Comparison of ENCODE assay signal across 29 mouse cellular contexts in genomic region chr4:40920576-40920975, GRCm38 (mm10). TPM values are rescaled to one million over a fixed set of nuclear protein-coding genes. Genes with fewer than 3 reads are reported as not detected.
DNase-seq lines count a peak whose midpoint lies in the region; ATAC-seq and TF ChIP-seq lines count a peak whose summit lies in the region.
"Had no signal": no experiment of that assay in that cellular context is flagged by ENCODE, and none has a peak within 500 bp of the region (broad histone marks: within the 10 kb centered on the region; RNA-seq: fewer than 3 reads in every experiment).

No protein-coding gene starts in this region.

- H3K27me3 ChIP-seq in heart, embryonic 13.5 days (replicated peaks): no peaks in the 10 kb centered on the region
- H3K27me3 ChIP-seq in lung, postnatal 0 days (replicated peaks; ENCODE audit: insufficient read depth, low read length): no peaks in the 10 kb centered on the region
- H3K27me3 ChIP-seq: embryonic facial prominence, embryonic 13.5 days; forebrain, embryonic 13.5 days; limb, embryonic 13.5 days; liver, embryonic 12.5 days; midbrain, embryonic 12.5 days had no signal

- WGBS in heart, embryonic 13.5 days: 67% methylated on average over 2 of the region's 2 CpGs
- WGBS in lung, postnatal 0 days: 73% methylated on average over 2 of the region's 2 CpGs

- DNase-seq in frontal cortex, postnatal 25 days (ENCODE audit: low spot score in 2 of 2): no peak
- DNase-seq in heart, postnatal 4 days: no peak
- no peak for DNase-seq in lung, postnatal 0 days (ENCODE audit: low spot score)
- no peak for DNase-seq in lung, adult 18-20 months
- peak; percentile 16 to 33 for DNase-seq in left cerebral cortex, postnatal 14 days (ENCODE audit: low spot score in 2 of 2)
- no peak for DNase-seq in thymus, adult 18-20 months
- DNase-seq: adrenal gland, postnatal 10 days; cerebellum, adult 2 months; cerebellum, postnatal 36 days; embryo, embryonic 11 days; gastrocnemius, postnatal 36 days; kidney, postnatal 25 days; thymus, postnatal 14 days had no signal

- ATAC-seq in frontal cortex, adult (ENCODE audit: low TSS enrichment): peak; percentile 85
- ATAC-seq in heart, embryonic 13.5 days (ENCODE audit: extremely low read depth, insufficient number of reproducible peaks, low FRiP score, low TSS enrichment): no peak
- ATAC-seq in lung, postnatal 0 days: no peak
- ATAC-seq: activated CD4-positive, CD25-positive, alpha-beta regulatory T cell, adult 4 months; forebrain, embryonic 13.5 days; hindbrain, postnatal 0 days had no signal

- TF ChIP-seq EP300 in lung, postnatal 0 days (IDR thresholded peaks at IDR 0.05): no peak

- peak overlapping the region; percentile 61 for H3K27ac ChIP-seq in heart, embryonic 13.5 days (replicated peaks)
- H3K27ac ChIP-seq in lung, postnatal 0 days (ENCODE audit: low read length): 0 out of 2 replicates have a peak overlapping the region, but pooled peaks have one; percentile 22
- H3K27ac ChIP-seq: embryonic facial prominence, embryonic 13.5 days; forebrain, embryonic 13.5 days; hindbrain, postnatal 0 days; limb, embryonic 13.5 days; liver, embryonic 12.5 days; midbrain, embryonic 12.5 days had no signal

- H3K4me1 ChIP-seq in heart, embryonic 13.5 days: peaks cover 13% of the 10 kb centered on the region
- H3K4me1 ChIP-seq in lung, postnatal 0 days (ENCODE audit: insufficient read depth, low read depth, low read length): 0 out of 2 replicates have a peak, but pooled peaks cover 3% of the 10 kb centered on the region
- H3K4me1 ChIP-seq: embryonic facial prominence, embryonic 13.5 days; forebrain, embryonic 13.5 days; midbrain, embryonic 12.5 days had no signal

- intact Hi-C loops in left cerebral cortex, postnatal 14 days (cut with DNase I): no loop called here

- H3K9ac ChIP-seq in heart, embryonic 13.5 days: no peak overlapping the region
- no peak overlapping the region for H3K9ac ChIP-seq in lung, postnatal 0 days (replicated peaks; ENCODE audit: low read depth)
- H3K9ac ChIP-seq: embryonic facial prominence, embryonic 13.5 days; forebrain, embryonic 13.5 days; limb, embryonic 13.5 days; liver, embryonic 12.5 days; midbrain, embryonic 12.5 days had no signal

- no peak overlapping the region for H3K4me2 ChIP-seq in heart, embryonic 13.5 days
- H3K4me2 ChIP-seq in lung, postnatal 0 days (replicated peaks; ENCODE audit: low read depth, low read length): no peak overlapping the region
- H3K4me2 ChIP-seq: embryonic facial prominence, embryonic 13.5 days; forebrain, embryonic 13.5 days; limb, embryonic 13.5 days; liver, embryonic 12.5 days; midbrain, embryonic 12.5 days had no signal

- no peak for TF ChIP-seq CTCF in lung, postnatal 0 days (IDR thresholded peaks at IDR 0.05)

- no peaks in the 10 kb centered on the region for H3K9me3 ChIP-seq in heart, embryonic 13.5 days
- H3K9me3 ChIP-seq in lung, postnatal 0 days (ENCODE audit: low read length): no peaks in the 10 kb centered on the region
- H3K9me3 ChIP-seq: embryonic facial prominence, embryonic 13.5 days; limb, embryonic 13.5 days; liver, embryonic 12.5 days; midbrain, embryonic 12.5 days had no signal

- no peaks in the 10 kb centered on the region for H3K36me3 ChIP-seq in heart, embryonic 13.5 days
- H3K36me3 ChIP-seq in lung, postnatal 0 days (ENCODE audit: insufficient read depth, low read length): no peaks in the 10 kb centered on the region
- H3K36me3 ChIP-seq: embryonic facial prominence, embryonic 13.5 days; limb, embryonic 13.5 days; liver, embryonic 12.5 days; midbrain, embryonic 12.5 days had no signal

- H3K4me3 ChIP-seq in heart, embryonic 13.5 days: no peak overlapping the region
- H3K4me3 ChIP-seq in lung, postnatal 0 days (ENCODE audit: low read depth, low read length): no peak overlapping the region
- H3K4me3 ChIP-seq: embryonic facial prominence, embryonic 13.5 days; erythroblast, embryonic 14.5 days; forebrain, embryonic 13.5 days; limb, embryonic 13.5 days; liver, embryonic 12.5 days; midbrain, embryonic 12.5 days had no signal

RNA-seq across cellular contexts. Expression of gene Spink4, which starts 0.7 kb away (rescaled TPM):
- polyA plus RNA-seq in heart, embryonic 13.5 days (2015; fragmentation: Nextera tagmentation; extraction: Ambion mirVana): 9.3 and 11.4 TPM in 2 replicates
- 1 to 10 TPM; 2.7 to 2.8 TPM for total RNA-seq in heart, postnatal 4 days (2021)
- 3.5 and 4.6 TPM in 2 replicates for polyA plus RNA-seq in lung, postnatal 0 days (2015; fragmentation: Nextera tagmentation; extraction: Ambion mirVana)
- not detected for total RNA-seq in left cerebral cortex, postnatal 14 days (2021)
- total RNA-seq: gastrocnemius, adult 18-20 months; gastrocnemius, postnatal 36 days; hindbrain, postnatal 0 days; left cerebral cortex, adult 18-20 months; megakaryocyte, adult 5-6 weeks; neutrophil, adult 5-6 weeks had no signal
- polyA plus RNA-seq: activated CD4-positive, CD25-positive, alpha-beta regulatory T cell, adult 4 months; embryonic facial prominence, embryonic 13.5 days; erythroblast, embryonic 14.5 days; forebrain, embryonic 13.5 days; hindbrain, embryonic 11.5 days; hindbrain, postnatal 0 days; kidney, embryonic 14.5 days; limb, embryonic 13.5 days; midbrain, embryonic 12.5 days had no signal

RNA-seq across cellular contexts. Expression of gene Bag1, which starts 27.5 kb away (rescaled TPM):
- polyA plus RNA-seq in heart, embryonic 13.5 days (2015; fragmentation: Nextera tagmentation; extraction: Ambion mirVana): 168 and 177 TPM in 2 replicates
- total RNA-seq in heart, postnatal 4 days (2021): 100 to 1,000 TPM; 196 to 204 TPM
- 231 and 234 TPM in 2 replicates for polyA plus RNA-seq in lung, postnatal 0 days (2015; fragmentation: Nextera tagmentation; extraction: Ambion mirVana)
- total RNA-seq in left cerebral cortex, postnatal 14 days (2021): 100 to 1,000 TPM; 160 to 164 TPM

RNA-seq across cellular contexts. Expression of gene Chmp5, which starts 27.6 kb away (rescaled TPM):
- 64.6 and 76.6 TPM in 2 replicates for polyA plus RNA-seq in heart, embryonic 13.5 days (2015; fragmentation: Nextera tagmentation; extraction: Ambion mirVana)
- 10 to 100 TPM; 37.9 to 38.5 TPM for total RNA-seq in heart, postnatal 4 days (2021)
- 150 and 159 TPM in 2 replicates for polyA plus RNA-seq in lung, postnatal 0 days (2015; fragmentation: Nextera tagmentation; extraction: Ambion mirVana)
- 10 to 100 TPM; 71.4 to 73.1 TPM for total RNA-seq in left cerebral cortex, postnatal 14 days (2021)

RNA-seq across cellular contexts. Expression of gene Nfx1, which starts 50.1 kb away (rescaled TPM):
- polyA plus RNA-seq in heart, embryonic 13.5 days (2015; fragmentation: Nextera tagmentation; extraction: Ambion mirVana): 50.3 and 54.9 TPM in 2 replicates
- 10 to 100 TPM; 35.8 to 38.5 TPM for total RNA-seq in heart, postnatal 4 days (2021)
- polyA plus RNA-seq in lung, postnatal 0 days (2015; fragmentation: Nextera tagmentation; extraction: Ambion mirVana): 31.7 and 34.5 TPM in 2 replicates
- total RNA-seq in left cerebral cortex, postnatal 14 days (2021): 10 to 100 TPM; 59.1 to 62.0 TPM

Comparison
In these comparisons a context has a peak if more than half of its experiments do, and no peak if none do; other contexts are left out.
1. DNase-seq: peak in left cerebral cortex, postnatal 14 days (2 of 2); none in frontal cortex, postnatal 25 days (0 of 2), heart, postnatal 4 days (single experiment), lung, postnatal 0 days (single experiment), lung, adult 18-20 months (0 of 2) and thymus, adult 18-20 months (0 of 2).